Mouse (Mus musculus) erythroblast, embryonic 14.5 days (primary cell): ENCODE results near the gene Kif6.

Experiments used
- GATA1 ChIP-seq: IDR thresholded peaks from 2 replicates; pipeline ENCODE4 v1.6.1; 2012; ENCODE audit warnings: low read length, inconsistent platforms, mixed read lengths
- TAL1 ChIP-seq: IDR thresholded peaks from 3 replicates; pipeline ENCODE4 v1.6.1; 2012; ENCODE audit warnings: low read length, inconsistent platforms, mixed read lengths

- TF ChIP-seq TAL1 (no peak), GATA1 (no peak)
Measured at GRCm38 (mm10) chr17:49787351-49787750, 172.4 kb downstream of the Kif6 start.
